Mouse (Mus musculus) C3H10T1/2 (cell line): ENCODE measurements around the gene Hist1h2ba. TPM values are rescaled to one million over a fixed set of nuclear protein-coding genes. Genes with fewer than 3 reads are reported as not detected.

Source experiments
- polyA plus RNA-seq, 2 experiments: library from polyadenylated mRNA; unstranded; fragments of >200 nt; fragmentation: generic; extraction: Trizol; gene quantifications; one replicate each; pipeline ENCODE4 v1.2.1; 2012; ENCODE audit warnings: missing spikeins in 2 of 2

The Hist1h2ba gene
- polyA plus RNA-seq, result not detected

GRCm38 (mm10) chr13:23933421-23934210 is at the start of gene Hist1h2ba:
TSS of gene Hist1h2ba (minus strand) at chr13:23934156.

GRCm38 (mm10) chr13:23934211-23934520 is 210 bp upstream of the Hist1h2ba start, which contains the start of gene Hist1h2aa:
TSS of gene Hist1h2aa (plus strand) at chr13:23934462.

GRCm38 (mm10) chr13:23914376-23915167 is 19.4 kb downstream of the Hist1h2ba start, which contains the start of gene Slc17a4:
TSS of gene Slc17a4 (minus strand) at chr13:23915009.

Other genes starting within 250 kb of the Hist1h2ba start
- 10 to 100 TPM; 11.8 to 98.9 TPM for gene Hist1h2bc, start 250.0 kb downstream of the Hist1h2ba start, polyA plus RNA-seq
- gene Hist1h1t, start 238.3 kb downstream of the Hist1h2ba start, polyA plus RNA-seq, result under 1 TPM in 1 of 2 experiments, not detected in 1; 0.27 TPM
- gene Hist1h4c, start 235.7 kb downstream of the Hist1h2ba start, polyA plus RNA-seq, result 1 to 10 TPM; 1.3 to 3.2 TPM
- under 1 TPM; 0.15 to 0.91 TPM for gene Hfe, start 223.3 kb downstream of the Hist1h2ba start, polyA plus RNA-seq
- gene Hist1h1c, start 195.3 kb downstream of the Hist1h2ba start, polyA plus RNA-seq, result 100 to 1,000 TPM in 1 of 2 experiments, 10 to 100 TPM in 1; 12.7 to 138 TPM
- 10 to 100 TPM in 1 of 2 experiments, 1 to 10 TPM in 1; 5.7 to 21.7 TPM for gene Hist1h3c, start 188.6 kb downstream of the Hist1h2ba start, polyA plus RNA-seq
- 10 to 100 TPM in 1 of 2 experiments, 1 to 10 TPM in 1; 3.2 to 12.9 TPM for gene Hist1h2bb, start 187.4 kb downstream of the Hist1h2ba start, polyA plus RNA-seq
- gene Hist1h2ab, start 183.0 kb downstream of the Hist1h2ba start, polyA plus RNA-seq, result 10 to 100 TPM in 1 of 2 experiments, 1 to 10 TPM in 1; 4.4 to 13.0 TPM
- gene Hist1h3b, start 181.9 kb downstream of the Hist1h2ba start, polyA plus RNA-seq, result 1 to 10 TPM; 2.9 to 8.0 TPM
- 10 to 100 TPM; 12.9 to 53.5 TPM for gene Hist1h4b, start 177.1 kb downstream of the Hist1h2ba start, polyA plus RNA-seq
- 10 to 100 TPM in 1 of 2 experiments, 1 to 10 TPM in 1; 4.4 to 17.3 TPM for gene Hist1h4a, start 172.9 kb downstream of the Hist1h2ba start, polyA plus RNA-seq
- 1 to 10 TPM; 3.2 to 8.0 TPM for gene Hist1h3a, start 171.8 kb downstream of the Hist1h2ba start, polyA plus RNA-seq
- 1 to 10 TPM in 1 of 2 experiments, under 1 TPM in 1; 0.26 to 1.2 TPM for gene Hist1h1a, start 170.5 kb downstream of the Hist1h2ba start, polyA plus RNA-seq
- gene Trim38, start 164.2 kb downstream of the Hist1h2ba start, polyA plus RNA-seq, result under 1 TPM in 1 of 2 experiments, not detected in 1; 0.05 TPM
- not detected for gene Slc17a2, start 127.2 kb downstream of the Hist1h2ba start, polyA plus RNA-seq
- not detected for gene Slc17a3, start 94.7 kb downstream of the Hist1h2ba start, polyA plus RNA-seq
- not detected for gene Slc17a1, start 66.4 kb downstream of the Hist1h2ba start, polyA plus RNA-seq
- gene Slc17a4, start 19.1 kb downstream of the Hist1h2ba start, polyA plus RNA-seq, result not detected
- not detected for gene Hist1h2aa, start 306 bp upstream of the Hist1h2ba start, polyA plus RNA-seq
- not detected for gene Scgn, start 57.1 kb upstream of the Hist1h2ba start, polyA plus RNA-seq